Mouse (Mus musculus): ENCODE results near the gene Gm42878. TPM values are rescaled to one million over a fixed set of nuclear protein-coding genes. Genes with fewer than 3 reads are reported as not detected.

Gene Gm42878
- total and polyA plus RNA-seq, 2 experiments: 0.09 TPM; not detected in 1

DNA sequence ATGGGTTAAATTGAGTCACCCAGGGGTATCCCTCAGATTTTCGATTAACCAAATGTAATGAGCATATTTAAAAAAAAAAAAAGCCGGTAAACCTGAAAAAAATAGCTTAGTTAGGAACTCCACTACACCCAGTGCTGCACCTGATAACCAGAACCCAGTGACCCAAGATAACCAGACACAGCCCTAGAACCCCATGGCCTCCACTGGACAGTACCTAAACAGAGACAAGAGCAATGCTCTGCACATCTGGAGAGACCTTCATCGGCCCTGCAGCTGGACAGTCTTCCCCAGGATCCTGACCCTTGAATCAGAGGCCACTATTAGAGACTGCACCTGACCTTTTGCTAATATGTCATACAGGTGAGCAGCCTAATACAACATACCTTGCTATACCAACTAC lies 1.8 kb upstream of the Gm42878 start:
- TF ChIP-seq POLR2A (IDR thresholded peaks at IDR 0.05; ENCODE audit: extremely low read depth, insufficient read depth, low read length) (no peak), CTCF (IDR thresholded peaks at IDR 0.05; ENCODE audit: low read depth, low read length) (no peak)
- Histone ChIP-seq H3K4me3 (ENCODE audit: insufficient read depth, low read depth, low read length) (no peak overlapping the region), H3K79me2 (ENCODE audit: control insufficient read depth, insufficient read depth, low read length) (peaks cover 20% of the 10 kb centered on the region; the same call in 1 of the 2 replicates), H3K27me3 (ENCODE audit: control insufficient read depth, insufficient read depth, low read length) (no peaks in the 10 kb centered on the region), H3K27ac (replicated peaks; ENCODE audit: insufficient read depth, low read depth, low read length) (no peak overlapping the region), H3K36me3 (ENCODE audit: control insufficient read depth, insufficient read depth, low read length) (no peaks in the 10 kb centered on the region), H3K4me1 (ENCODE audit: control insufficient read depth, insufficient read depth, low read length) (peaks cover 14% of the 10 kb centered on the region), H3K9ac (ENCODE audit: low read depth, low read length) (no peak overlapping the region)
- 85% methylated on average over 3 of the region's 3 CpGs for WGBS
- DNase-seq (ENCODE audit: extremely low read depth, low read depth, low spot score): no peak

GRCm38 (mm10) chr5:121546530-121546895 lies 1.2 kb upstream of the Gm42878 start:
- Histone ChIP-seq H3K27me3 (ENCODE audit: control insufficient read depth, insufficient read depth, low read length) (no peaks in the 10 kb centered on the region), H3K36me3 (ENCODE audit: control insufficient read depth, insufficient read depth, low read length) (no peaks in the 10 kb centered on the region), H3K27ac (replicated peaks; ENCODE audit: insufficient read depth, low read depth, low read length) (no peak overlapping the region), H3K9ac (ENCODE audit: low read depth, low read length) (no peak overlapping the region), H3K4me1 (ENCODE audit: control insufficient read depth, insufficient read depth, low read length) (peaks cover 14% of the 10 kb centered on the region), H3K79me2 (ENCODE audit: control insufficient read depth, insufficient read depth, low read length) (peaks cover 21% of the 10 kb centered on the region; the same call in 1 of the 2 replicates), H3K4me3 (ENCODE audit: insufficient read depth, low read depth, low read length) (peak overlapping the region; percentile 78; the same call in 1 of the 2 replicates)
- peak; percentile 51 for DNase-seq (ENCODE audit: extremely low read depth, low read depth, low spot score)
- 12% methylated on average over 6 of the region's 6 CpGs for WGBS
- no peak for TF ChIP-seq POLR2A (IDR thresholded peaks at IDR 0.05; ENCODE audit: extremely low read depth, insufficient read depth, low read length)
- peak; percentile 71 for TF ChIP-seq CTCF (IDR thresholded peaks at IDR 0.05; ENCODE audit: low read depth, low read length)

DNA sequence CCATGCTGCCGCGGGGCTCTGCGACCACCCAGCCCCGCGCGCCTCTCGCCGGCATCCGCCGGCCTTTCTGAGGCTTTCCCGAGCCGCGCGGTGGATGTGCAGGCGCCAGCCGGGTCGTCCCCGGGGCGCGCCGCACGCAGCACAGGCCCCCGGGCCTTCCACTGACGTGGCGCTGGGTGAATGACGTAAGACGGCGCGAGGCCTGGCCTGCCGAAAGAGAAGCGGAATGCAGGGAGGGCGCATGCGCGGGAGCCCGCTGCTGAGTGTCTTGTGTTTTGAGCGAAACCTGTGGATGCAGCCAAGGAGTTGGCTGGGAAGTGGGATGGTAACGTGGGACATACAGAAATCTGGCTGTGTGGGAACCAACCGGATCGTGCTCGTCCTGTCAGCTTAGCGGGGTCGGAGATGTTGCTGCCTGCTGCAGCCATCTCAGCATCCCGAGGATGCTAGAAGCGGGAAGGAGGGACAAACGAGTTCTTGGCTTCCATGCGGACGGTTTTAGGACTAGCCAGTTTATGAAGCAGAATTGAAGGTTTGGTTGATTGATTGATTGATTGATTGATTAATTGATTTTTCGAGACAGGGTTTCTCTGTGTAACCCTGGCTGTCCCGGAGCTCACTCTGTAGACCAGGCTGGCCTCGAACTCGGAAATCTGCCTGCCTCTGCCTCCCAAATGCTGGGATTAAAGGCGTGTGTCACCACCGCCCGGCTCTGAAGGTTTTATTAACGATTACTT lies 679 bp upstream of the Gm42878 start, which contains the start of gene Mapkapk5:
Mapkapk5 (minus strand) TSS at position 113 of the 737 bp plus-strand sequence.
- Histone ChIP-seq H3K27me3 (ENCODE audit: control insufficient read depth, insufficient read depth, low read length) (no peaks in the 10 kb centered on the region), H3K4me3 (ENCODE audit: insufficient read depth, low read depth, low read length) (peak within 1 kb of the TSS; percentile 78), H3K4me1 (ENCODE audit: control insufficient read depth, insufficient read depth, low read length) (peaks cover 14% of the 10 kb centered on the region), H3K79me2 (ENCODE audit: control insufficient read depth, insufficient read depth, low read length) (peaks cover 25% of the 10 kb centered on the region; the same call in 1 of the 2 replicates), H3K27ac (replicated peaks; ENCODE audit: insufficient read depth, low read depth, low read length) (peak within 1 kb of the TSS; percentile 84), H3K36me3 (ENCODE audit: control insufficient read depth, insufficient read depth, low read length) (no peaks in the 10 kb centered on the region), H3K9ac (ENCODE audit: low read depth, low read length) (peak within 1 kb of the TSS; percentile 92)
- TF ChIP-seq CTCF (IDR thresholded peaks at IDR 0.05; ENCODE audit: low read depth, low read length) (no peak), POLR2A (IDR thresholded peaks at IDR 0.05; ENCODE audit: extremely low read depth, insufficient read depth, low read length) (0 out of 2 replicates have a peak, but pooled peaks have one; percentile 28)
- WGBS: under 1% methylated on average over 52 of the region's 55 CpGs
- peak; percentile 80 for DNase-seq (ENCODE audit: extremely low read depth, low read depth, low spot score)

DNA sequence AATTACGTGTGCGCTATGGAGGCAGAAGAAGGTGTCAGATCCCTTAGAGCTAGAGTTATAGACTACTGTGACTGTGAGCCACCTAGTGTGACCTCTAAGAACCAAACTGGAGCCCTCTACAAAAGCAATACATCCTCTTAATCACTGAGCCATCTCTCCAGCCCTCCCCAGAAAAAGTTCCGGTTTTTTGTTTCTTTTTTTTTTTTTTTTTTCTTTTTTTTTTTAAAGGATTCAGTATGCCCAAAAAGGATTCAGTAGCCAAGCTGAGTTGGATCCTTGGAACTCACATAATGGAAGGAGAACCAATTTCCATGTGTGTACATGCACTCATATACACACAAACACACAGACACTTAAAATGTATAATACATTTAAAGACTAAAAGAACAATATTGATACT lies 1.9 kb downstream of the Gm42878 start:
- WGBS: 82% methylated on average over 3 of the region's 3 CpGs
- H3K4me3 ChIP-seq (ENCODE audit: insufficient read depth, low read depth, low read length): no peak overlapping the region
- no peaks in the 10 kb centered on the region for H3K27me3 ChIP-seq (ENCODE audit: control insufficient read depth, insufficient read depth, low read length)
- peaks cover 36% of the 10 kb centered on the region; the same call in 1 of the 2 replicates for H3K79me2 ChIP-seq (ENCODE audit: control insufficient read depth, insufficient read depth, low read length)
- no peak for DNase-seq (ENCODE audit: extremely low read depth, low read depth, low spot score)
- H3K27ac ChIP-seq (replicated peaks; ENCODE audit: insufficient read depth, low read depth, low read length): no peak overlapping the region
- no peak overlapping the region for H3K9ac ChIP-seq (ENCODE audit: low read depth, low read length)
- peaks cover 11% of the 10 kb centered on the region for H3K4me1 ChIP-seq (ENCODE audit: control insufficient read depth, insufficient read depth, low read length)
- H3K36me3 ChIP-seq (ENCODE audit: control insufficient read depth, insufficient read depth, low read length): peaks cover 3% of the 10 kb centered on the region; the same call in 1 of the 2 replicates
- TF ChIP-seq POLR2A (IDR thresholded peaks at IDR 0.05; ENCODE audit: extremely low read depth, insufficient read depth, low read length): no peak
- TF ChIP-seq CTCF (IDR thresholded peaks at IDR 0.05; ENCODE audit: low read depth, low read length): no peak

GRCm38 (mm10) chr5:121541235-121541634 lies 4.0 kb downstream of the Gm42878 start:
- no peak overlapping the region for H3K4me3 ChIP-seq (ENCODE audit: insufficient read depth, low read depth, low read length)
- H3K27ac ChIP-seq (replicated peaks; ENCODE audit: insufficient read depth, low read depth, low read length): no peak overlapping the region
- 85% methylated on average over 7 of the region's 7 CpGs for WGBS
- peaks cover 36% of the 10 kb centered on the region; the same call in 1 of the 2 replicates for H3K79me2 ChIP-seq (ENCODE audit: control insufficient read depth, insufficient read depth, low read length)
- H3K9ac ChIP-seq (ENCODE audit: low read depth, low read length): no peak overlapping the region
- no peaks in the 10 kb centered on the region for H3K27me3 ChIP-seq (ENCODE audit: control insufficient read depth, insufficient read depth, low read length)
- peaks cover 5% of the 10 kb centered on the region for H3K36me3 ChIP-seq (ENCODE audit: control insufficient read depth, insufficient read depth, low read length)
- peaks cover 11% of the 10 kb centered on the region for H3K4me1 ChIP-seq (ENCODE audit: control insufficient read depth, insufficient read depth, low read length)
- DNase-seq (ENCODE audit: extremely low read depth, low read depth, low spot score): no peak
- TF ChIP-seq POLR2A (IDR thresholded peaks at IDR 0.05; ENCODE audit: extremely low read depth, insufficient read depth, low read length): no peak

DNA sequence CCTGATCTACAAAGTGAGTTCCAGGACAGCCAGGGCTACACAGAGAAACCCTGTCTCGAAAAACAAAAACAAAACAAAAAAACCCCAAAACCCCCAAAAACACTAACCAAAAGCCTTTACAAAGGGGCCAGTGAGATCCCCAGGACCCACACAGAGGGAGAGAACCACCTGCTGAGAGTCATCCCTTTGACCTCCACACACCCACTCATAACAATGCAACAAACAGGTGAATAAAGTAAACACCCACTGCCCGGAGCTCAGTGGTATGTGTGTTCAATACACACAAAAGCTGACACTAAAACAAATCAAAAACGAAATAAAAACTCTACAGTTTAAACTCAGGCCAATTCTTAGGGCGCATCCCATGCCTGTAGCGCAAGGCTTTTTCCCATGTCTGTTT lies 5.2 kb downstream of the Gm42878 start:
- no peak overlapping the region for H3K9ac ChIP-seq (ENCODE audit: low read depth, low read length)
- H3K27me3 ChIP-seq (ENCODE audit: control insufficient read depth, insufficient read depth, low read length): no peaks in the 10 kb centered on the region
- H3K4me3 ChIP-seq (ENCODE audit: insufficient read depth, low read depth, low read length): no peak overlapping the region
- WGBS: 68% methylated on average over 5 of the region's 5 CpGs
- no peak for DNase-seq (ENCODE audit: extremely low read depth, low read depth, low spot score)
- peaks cover 11% of the 10 kb centered on the region for H3K4me1 ChIP-seq (ENCODE audit: control insufficient read depth, insufficient read depth, low read length)
- peaks cover 10% of the 10 kb centered on the region for H3K36me3 ChIP-seq (ENCODE audit: control insufficient read depth, insufficient read depth, low read length)
- TF ChIP-seq POLR2A (IDR thresholded peaks at IDR 0.05; ENCODE audit: extremely low read depth, insufficient read depth, low read length) (no peak), CTCF (IDR thresholded peaks at IDR 0.05; ENCODE audit: low read depth, low read length) (no peak)
- no peak overlapping the region for H3K27ac ChIP-seq (replicated peaks; ENCODE audit: insufficient read depth, low read depth, low read length)
- peaks cover 33% of the 10 kb centered on the region; the same call in 1 of the 2 replicates for H3K79me2 ChIP-seq (ENCODE audit: control insufficient read depth, insufficient read depth, low read length)
